Mouse (Mus musculus): ENCODE data around the gene Prcp.
"Not testable (repeated sequence)": the region's sequence is repeated elsewhere in the genome, so short reads cannot be mapped to it uniquely, and the experiment has no call there.

Gene Prcp

GRCm38 (mm10) chr7:92883850-92884716, 9.8 kb downstream of the Prcp start:
- ChIA-PET CTCF (interaction anchor here in 1 of 4 experiments (1.0 kb wide), 1 partner anchor 9 kb away, joined by 6 read pairs; no protein-coding TSS in a partner anchor), POLR2A (interaction anchor here in 3 of 4 experiments (0.6 to 3.1 kb wide), 10 partner anchors 8 to 193 kb away, joined by 3 to 38 read pairs (median 3); partner anchors contain the start of genes Prcp (in 2 of the 3), Ddias (in 1 of the 3) and Rab30 (in 1 of the 3))

- POLR2A ChIA-PET, result interaction anchor here in 3 of 4 experiments (0.6 to 3.1 kb wide), 9 partner anchors 9 to 194 kb away, joined by 3 to 38 read pairs (median 3); partner anchors contain the start of genes Prcp (in 2 of the 3), Ddias (in 1 of the 3) and Rab30 (in 1 of the 3)
- CTCF ChIA-PET, result interaction anchor here in 1 of 4 experiments (1.0 kb wide), 1 partner anchor 10 kb away, joined by 6 read pairs; no protein-coding TSS in a partner anchor
Observed at GRCm38 (mm10) chr7:92884998-92885660, 10.9 kb downstream of the Prcp start.

GRCm38 (mm10) chr7:92886801-92887200, 12.5 kb downstream of the Prcp start:
- POLR2A ChIA-PET, result interaction anchor here in 3 of 4 experiments (0.7 to 5.7 kb wide), 5 partner anchors 10 to 12 kb away, joined by 3 to 67 read pairs (median 11); partner anchors contain the start of genes Ddias (in 3 of the 3) and Prcp (in 3 of the 3)
- CTCF ChIA-PET, result interaction anchor here in 1 of 4 experiments (1.2 kb wide), 1 partner anchor 17 kb away, joined by 5 read pairs; no protein-coding TSS in a partner anchor

- CTCF ChIA-PET, result interaction anchor here in 2 of 4 experiments (1.1 to 1.2 kb wide), 2 partner anchors 16 kb away, joined by 3 to 5 read pairs; no protein-coding TSS in a partner anchor
- POLR2A ChIA-PET, result interaction anchor here in 3 of 4 experiments (0.7 to 5.7 kb wide), 6 partner anchors 9 to 13 kb away, joined by 3 to 67 read pairs (median 8); partner anchors contain the start of genes Ddias (in 3 of the 3) and Prcp (in 3 of the 3)
Observed at GRCm38 (mm10) chr7:92887230-92887629, 13.0 kb downstream of the Prcp start.

- POLR2A ChIA-PET, result interaction anchor here in 2 of 4 experiments (0.5 to 5.7 kb wide), 5 partner anchors 10 to 1203 kb away, joined by 3 to 67 read pairs (median 3); partner anchors contain the start of genes Ddias (in 2 of the 2), Prcp (in 2 of the 2) and Rab30 (in 1 of the 2)
- CTCF ChIA-PET, result interaction anchor here in 1 of 4 experiments (1.1 kb wide), 1 partner anchor 15 kb away, joined by 3 read pairs; no protein-coding TSS in a partner anchor
Observed at GRCm38 (mm10) chr7:92890211-92890610, 15.9 kb downstream of the Prcp start.

GRCm38 (mm10) chr7:92890618-92891230, 16.5 kb downstream of the Prcp start:
- POLR2A ChIA-PET, result interaction anchor here in 2 of 4 experiments (0.5 to 5.7 kb wide), 4 partner anchors 13 to 1203 kb away, joined by 3 to 67 read pairs (median 4); partner anchors contain the start of genes Ddias (in 1 of the 2), Prcp (in 1 of the 2) and Rab30 (in 1 of the 2)
- CTCF ChIA-PET, result interaction anchor here in 1 of 4 experiments (1.1 kb wide), 1 partner anchor 16 kb away, joined by 3 read pairs; no protein-coding TSS in a partner anchor

GRCm38 (mm10) chr7:92893478-92893877, 19.2 kb downstream of the Prcp start:
- ChIA-PET POLR2A (interaction anchor here in 3 of 4 experiments (0.9 to 3.1 kb wide), 6 partner anchors 10 to 225 kb away, joined by 3 to 29 read pairs (median 7); partner anchors contain the start of genes Ddias (in 2 of the 3) and Prcp (in 2 of the 3)), CTCF (interaction anchor here in 3 of 4 experiments (0.6 to 2.1 kb wide), 6 partner anchors 10 to 314 kb away, joined by 3 to 8 read pairs (median 4); no protein-coding TSS in a partner anchor)

- ChIA-PET CTCF (interaction anchor here in 3 of 4 experiments (0.6 to 1.5 kb wide), 6 partner anchors 42 to 226 kb away, joined by 3 to 10 read pairs (median 6); partner anchors contain the start of gene Pcf11 (in 1 of the 3)), POLR2A (interaction anchor here (0.6 to 3.1 kb wide), 10 partner anchors 9 to 183 kb away, joined by 3 to 11 read pairs (median 4); partner anchors contain the start of genes Ddias (in 1 of the 4) and Prcp (in 1 of the 4))
Observed at GRCm38 (mm10) chr7:92896036-92896435, 21.8 kb downstream of the Prcp start.

- CTCF ChIA-PET, result interaction anchor here in 3 of 4 experiments (0.6 to 1.7 kb wide), 9 partner anchors 11 to 346 kb away, joined by 3 to 5 read pairs (median 4); partner anchors contain the start of genes Ddias (in 1 of the 3) and Prcp (in 1 of the 3)
Observed at GRCm38 (mm10) chr7:92897021-92897420, 22.8 kb downstream of the Prcp start.

GRCm38 (mm10) chr7:92903360-92904038, 29.2 kb downstream of the Prcp start:
- POLR2A ChIA-PET, result interaction anchor here (0.6 to 2.0 kb wide), 13 partner anchors 9 to 260 kb away, joined by 3 to 25 read pairs (median 3); partner anchors contain the start of genes Prcp (in 3 of the 4), Ddias (in 1 of the 4) and Pcf11 (in 1 of the 4)
- CTCF ChIA-PET, result interaction anchor here (0.5 to 1.4 kb wide), 33 partner anchors 10 to 908 kb away, joined by 3 to 23 read pairs (median 4); partner anchors contain the start of gene Ddias (in 1 of the 4)

More at GRCm38 (mm10) chr7:92897021-92897420, 22.8 kb downstream of the Prcp start:
- POLR2A ChIA-PET, result interaction anchor here in 3 of 4 experiments (0.6 to 2.7 kb wide), 7 partner anchors 10 to 142 kb away, joined by 3 to 7 read pairs (median 4); partner anchors contain the start of genes Ddias (in 1 of the 3) and Prcp (in 1 of the 3)

- ChIA-PET CTCF (interaction anchor here (0.5 to 1.4 kb wide), 19 partner anchors 16 to 907 kb away, joined by 3 to 23 read pairs (median 4); no protein-coding TSS in a partner anchor), POLR2A (interaction anchor here (0.7 to 2.0 kb wide), 7 partner anchors 28 to 261 kb away, joined by 3 to 25 read pairs (median 3); partner anchors contain the start of genes Prcp (in 3 of the 4) and Ddias (in 1 of the 4))
Observed at GRCm38 (mm10) chr7:92904285-92904684, 30.0 kb downstream of the Prcp start.

- ChIA-PET CTCF (interaction anchor here (0.6 to 1.2 kb wide), 4 partner anchors 17 to 757 kb away, joined by 3 to 7 read pairs (median 4); no protein-coding TSS in a partner anchor), POLR2A (interaction anchor here in 2 of 4 experiments (1.0 to 3.2 kb wide), 3 partner anchors 8 to 45 kb away, joined by 3 to 14 read pairs (median 8); no protein-coding TSS in a partner anchor)
Observed at GRCm38 (mm10) chr7:92920172-92920856, 46.0 kb downstream of the Prcp start.

- ChIA-PET POLR2A (interaction anchor here in 2 of 4 experiments (3.1 to 3.2 kb wide), 2 partner anchors 46 kb away, joined by 8 to 14 read pairs; no protein-coding TSS in a partner anchor), CTCF (interaction anchor here in 3 of 4 experiments (0.6 to 1.2 kb wide), 4 partner anchors 17 to 757 kb away, joined by 3 to 7 read pairs (median 3); no protein-coding TSS in a partner anchor)
Observed at GRCm38 (mm10) chr7:92920857-92921172, 46.5 kb downstream of the Prcp start.

- POLR2A ChIA-PET, result interaction anchor here in 1 of 4 experiments (1.4 kb wide), 1 partner anchor 58 kb away, joined by 4 read pairs; no protein-coding TSS in a partner anchor
- CTCF ChIA-PET, result no interaction called here
Observed at GRCm38 (mm10) chr7:92932792-92933191, 58.5 kb downstream of the Prcp start.

- POLR2A ChIA-PET, CTCF ChIA-PET: not testable (repeated sequence)
Observed at GRCm38 (mm10) chr7:92933308-92933948, 59.2 kb downstream of the Prcp start.

All from embryonic stem cell, embryonic (primary cell).